Mouse (Mus musculus): Measurements from ENCODE around the gene Gnb3. TPM values are rescaled to one million over a fixed set of nuclear protein-coding genes. Genes with fewer than 3 reads are reported as not detected.

The Gnb3 gene
- 0.09 TPM in 1 of 2 replicates, not detected in the other for polyA plus RNA-seq (2012; rRNA removed)

GRCm38 (mm10) chr6:124840241-124841167 lies at the start of gene Gnb3:
TSS of gene Gnb3 (minus strand) at chr6:124840275.

GRCm38 (mm10) chr6:124887986-124888385 lies 47.9 kb upstream of the Gnb3 start, which contains the start of gene Cd4:
TSS of gene Cd4 (minus strand) at chr6:124888221.

GRCm38 (mm10) chr6:124863658-124864298 lies 23.7 kb upstream of the Gnb3 start, which contains the start of gene Gpr162:
TSS of gene Gpr162 (minus strand) at chr6:124863983.

GRCm38 (mm10) chr6:124856916-124857839 lies 17.1 kb upstream of the Gnb3 start, which contains the start of gene P3h3:
TSS of gene P3h3 (minus strand) at chr6:124857752.

GRCm38 (mm10) chr6:124828868-124829798 lies 10.9 kb downstream of the Gnb3 start, which contains the start of the genes Usp5 and Cdca3:
TSS of gene Usp5 (minus strand) at chr6:124829484.
TSS of gene Cdca3 (plus strand) at chr6:124829547.

DNA sequence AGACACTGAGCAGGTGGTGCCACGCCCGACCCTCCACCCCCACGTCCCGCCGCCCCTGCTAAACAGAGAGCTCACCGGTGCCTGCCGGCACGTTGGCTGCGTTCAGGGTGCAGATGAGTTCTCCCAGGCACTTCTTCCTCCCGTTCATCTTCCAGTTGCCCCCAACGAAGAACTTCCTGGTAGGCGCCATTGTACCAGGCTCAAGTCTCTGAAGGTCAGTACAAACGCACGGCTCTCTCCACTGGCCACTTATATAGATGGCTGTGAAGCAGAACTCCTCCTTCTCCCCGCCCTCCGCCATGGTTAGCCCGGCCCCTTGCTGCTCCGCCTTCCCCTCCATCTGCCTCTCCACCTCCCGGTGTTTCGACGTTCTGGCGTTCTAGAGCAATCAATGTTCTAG lies 26.1 kb downstream of the Gnb3 start, which contains the start of gene Tpi1:
Gene Tpi1 (minus strand): TSS at position 364 of the 400 bp plus-strand sequence.

DNA sequence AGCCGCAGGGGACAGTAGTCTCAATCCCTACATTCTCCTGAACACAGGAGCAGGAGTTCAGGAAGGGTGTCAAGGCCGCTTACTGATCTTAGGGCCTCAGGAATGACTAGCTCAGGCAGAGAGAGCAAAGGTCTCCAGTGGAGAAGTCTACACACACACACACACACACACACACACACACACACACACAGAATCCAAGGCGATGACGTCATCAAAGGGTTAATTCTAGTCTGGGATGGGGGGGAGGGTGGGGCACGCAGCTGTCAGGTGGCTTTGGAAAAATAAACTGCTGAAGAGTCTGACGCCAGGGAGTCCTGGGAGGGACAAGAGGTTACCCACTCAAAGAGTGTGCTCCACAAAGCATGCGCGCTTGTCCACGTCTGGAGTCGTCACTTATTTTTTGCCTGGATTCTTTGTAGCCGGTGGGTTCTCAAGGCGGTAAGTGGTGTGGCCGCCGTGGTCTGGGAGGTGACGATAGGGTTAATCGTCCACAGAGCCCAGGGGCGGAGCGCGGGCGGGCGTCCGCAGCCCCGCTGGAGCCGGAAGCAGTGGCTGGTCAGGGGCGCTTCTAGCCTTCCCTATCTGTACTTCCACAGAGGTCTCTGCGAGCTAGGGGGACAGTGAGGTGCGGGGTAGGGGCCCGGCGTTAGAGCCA lies 31.6 kb downstream of the Gnb3 start, which contains the start of gene Spsb2:
Gene Spsb2 (plus strand): TSS at position 304 of the 655 bp plus-strand sequence.

Other genes with a start within 250 kb of the Gnb3 start
- 0.01 and 0.02 TPM in 2 replicates for gene C1s2, start 204.2 kb downstream of the Gnb3 start, polyA plus RNA-seq (2012; rRNA removed)
- gene Lpcat3, start 177.2 kb downstream of the Gnb3 start, polyA plus RNA-seq (2012; rRNA removed), result 57.0 and 65.6 TPM in 2 replicates
- 106 and 121 TPM in 2 replicates for gene Emg1, start 128.1 kb downstream of the Gnb3 start, polyA plus RNA-seq (2012; rRNA removed)
- gene Phb2, start 127.9 kb downstream of the Gnb3 start, polyA plus RNA-seq (2012; rRNA removed), result 117 and 139 TPM in 2 replicates
- 16.4 and 20.0 TPM in 2 replicates for gene Ptpn6, start 101.6 kb downstream of the Gnb3 start, polyA plus RNA-seq (2012; rRNA removed)
- 40.8 and 45.6 TPM in 2 replicates for gene Grcc10, start 98.9 kb downstream of the Gnb3 start, polyA plus RNA-seq (2012; rRNA removed)
- not detected in 2 replicates for gene Gm45234, start 84.3 kb downstream of the Gnb3 start, polyA plus RNA-seq (2012; rRNA removed)
- gene Atn1, start 83.8 kb downstream of the Gnb3 start, polyA plus RNA-seq (2012; rRNA removed), result 2.4 and 3.2 TPM in 2 replicates
- gene Eno2, start 70.6 kb downstream of the Gnb3 start, polyA plus RNA-seq (2012; rRNA removed), result 0.25 and 0.46 TPM in 2 replicates
- 0.06 TPM in 1 of 2 replicates, not detected in the other for gene Lrrc23, start 60.5 kb downstream of the Gnb3 start, polyA plus RNA-seq (2012; rRNA removed)
- 4.4 and 5.3 TPM in 2 replicates for gene Spsb2, start 31.6 kb downstream of the Gnb3 start, polyA plus RNA-seq (2012; rRNA removed)
- 274 and 318 TPM in 2 replicates for gene Tpi1, start 26.0 kb downstream of the Gnb3 start, polyA plus RNA-seq (2012; rRNA removed)
- 26.5 and 29.8 TPM in 2 replicates for gene Usp5, start 10.8 kb downstream of the Gnb3 start, polyA plus RNA-seq (2012; rRNA removed)
- 120 and 156 TPM in 2 replicates for gene Cdca3, start 10.7 kb downstream of the Gnb3 start, polyA plus RNA-seq (2012; rRNA removed)
- 2.9 and 4.2 TPM in 2 replicates for gene P3h3, start 17.5 kb upstream of the Gnb3 start, polyA plus RNA-seq (2012; rRNA removed)
- 0.03 and 0.08 TPM in 2 replicates for gene Gpr162, start 23.7 kb upstream of the Gnb3 start, polyA plus RNA-seq (2012; rRNA removed)
- 0.05 and 0.08 TPM in 2 replicates for gene Cd4, start 47.9 kb upstream of the Gnb3 start, polyA plus RNA-seq (2012; rRNA removed)
- gene Lag3, start 71.4 kb upstream of the Gnb3 start, polyA plus RNA-seq (2012; rRNA removed), result 0.09 and 0.11 TPM in 2 replicates
- 107 and 113 TPM in 2 replicates for gene Ptms, start 79.8 kb upstream of the Gnb3 start, polyA plus RNA-seq (2012; rRNA removed)
- gene Mlf2, start 91.1 kb upstream of the Gnb3 start, polyA plus RNA-seq (2012; rRNA removed), result 79.5 and 83.4 TPM in 2 replicates
- gene Cops7a, start 125.3 kb upstream of the Gnb3 start, polyA plus RNA-seq (2012; rRNA removed), result 48.8 and 56.1 TPM in 2 replicates
- 0.03 TPM in 2 replicates for gene Pianp, start 156.4 kb upstream of the Gnb3 start, polyA plus RNA-seq (2012; rRNA removed)
- gene Zfp384, start 168.9 kb upstream of the Gnb3 start, polyA plus RNA-seq (2012; rRNA removed), result 18.1 and 21.6 TPM in 2 replicates
- gene Ing4, start 199.5 kb upstream of the Gnb3 start, polyA plus RNA-seq (2012; rRNA removed), result 16.7 and 18.7 TPM in 2 replicates
- gene Acrbp, start 209.4 kb upstream of the Gnb3 start, polyA plus RNA-seq (2012; rRNA removed), result 2.5 and 3.8 TPM in 2 replicates
- gene Lpar5, start 227.6 kb upstream of the Gnb3 start, polyA plus RNA-seq (2012; rRNA removed), result 1.1 and 1.9 TPM in 2 replicates

Measured in liver, embryonic 14 days (tissue).